Mouse (Mus musculus): ENCODE measurements around the gene Pgam1. TPM values are rescaled to one million over a fixed set of nuclear protein-coding genes. Genes with fewer than 3 reads are reported as not detected.
A peak's percentile ranks its signal among the peaks of the same experiment; 100 is the strongest.
"Not testable (repeated sequence)": the region's sequence is repeated elsewhere in the genome, so short reads cannot be mapped to it uniquely, and the experiment has no call there.

The Pgam1 gene
- polyA plus RNA-seq, 1 experiment, result 736 TPM

GRCm38 (mm10) chr19:41912121-41913080 lies 678 bp downstream of the Pgam1 start:
- H3K36me3 ChIP-seq (ENCODE audit: control insufficient read depth, insufficient read depth), result peaks cover 41% of the 10 kb centered on the region
- H3K4me3 ChIP-seq (ENCODE audit: insufficient read depth, poor library complexity, severe bottlenecking), result peak overlapping the region; percentile 94
- H3ac ChIP-seq (ENCODE audit: control insufficient read depth, insufficient read length, low read depth), result peak overlapping the region; percentile 100
- H3K79me3 ChIP-seq (ENCODE audit: low read depth), result peaks cover 51% of the 10 kb centered on the region
- no peaks in the 10 kb centered on the region for H3K27me3 ChIP-seq (ENCODE audit: control insufficient read depth, insufficient read depth, insufficient read length)
- TF ChIP-seq USF1 (IDR thresholded peaks at IDR 0.05; ENCODE audit: low read depth) (no peak), CEBPB (IDR thresholded peaks at IDR 0.05; ENCODE audit: low read depth) (no peak), MAX (IDR thresholded peaks at IDR 0.05) (peak; percentile 58)
- H3K79me2 ChIP-seq (ENCODE audit: control insufficient read depth, insufficient read depth), result peaks cover 56% of the 10 kb centered on the region

GRCm38 (mm10) chr19:41913774-41914591 lies 2.3 kb downstream of the Pgam1 start:
- H3ac ChIP-seq (ENCODE audit: control insufficient read depth, insufficient read length, low read depth), result peak overlapping the region; percentile 38
- peak overlapping the region; percentile 94 for H3K4me3 ChIP-seq (ENCODE audit: insufficient read depth, poor library complexity, severe bottlenecking)
- H3K79me3 ChIP-seq (ENCODE audit: low read depth), result peaks cover 51% of the 10 kb centered on the region
- TF ChIP-seq MAX (IDR thresholded peaks at IDR 0.05) (no peak), MYOD1 (IDR thresholded peaks at IDR 0.05; ENCODE audit: control insufficient read depth, insufficient read length, low read depth) (no peak), FOSL1 (IDR thresholded peaks at IDR 0.05; ENCODE audit: insufficient read depth, low read length, poor library complexity, severe bottlenecking) (no peak), CTCF (IDR thresholded peaks at IDR 0.05; ENCODE audit: control insufficient read depth, insufficient read depth, insufficient read length) (no peak), USF1 (IDR thresholded peaks at IDR 0.05; ENCODE audit: low read depth) (no peak), CEBPB (IDR thresholded peaks at IDR 0.05; ENCODE audit: low read depth) (no peak), MYOG (IDR thresholded peaks at IDR 0.05; ENCODE audit: control insufficient read depth, extremely low read depth, insufficient read length) (no peak)
- H3K36me3 ChIP-seq (ENCODE audit: control insufficient read depth, insufficient read depth), result peaks cover 48% of the 10 kb centered on the region
- no peaks in the 10 kb centered on the region for H3K27me3 ChIP-seq (ENCODE audit: control insufficient read depth, insufficient read depth, insufficient read length)
- peaks cover 56% of the 10 kb centered on the region for H3K79me2 ChIP-seq (ENCODE audit: control insufficient read depth, insufficient read depth)

GRCm38 (mm10) chr19:41914592-41914882 lies 2.8 kb downstream of the Pgam1 start:
- peaks cover 53% of the 10 kb centered on the region for H3K36me3 ChIP-seq (ENCODE audit: control insufficient read depth, insufficient read depth)
- peaks cover 56% of the 10 kb centered on the region for H3K79me2 ChIP-seq (ENCODE audit: control insufficient read depth, insufficient read depth)
- H3K79me3 ChIP-seq (ENCODE audit: low read depth), result peaks cover 51% of the 10 kb centered on the region
- not testable (repeated sequence) for H3ac ChIP-seq (ENCODE audit: control insufficient read depth, insufficient read length, low read depth); H3K27me3 ChIP-seq (ENCODE audit: control insufficient read depth, insufficient read depth, insufficient read length)
- H3K4me3 ChIP-seq (ENCODE audit: insufficient read depth, poor library complexity, severe bottlenecking), result peak overlapping the region; percentile 8

- Histone ChIP-seq H3K79me3 (ENCODE audit: low read depth) (peaks cover 51% of the 10 kb centered on the region), H3K4me3 (ENCODE audit: insufficient read depth, poor library complexity, severe bottlenecking) (no peak overlapping the region), H3K79me2 (ENCODE audit: control insufficient read depth, insufficient read depth) (peaks cover 56% of the 10 kb centered on the region), H3ac (ENCODE audit: control insufficient read depth, insufficient read length, low read depth) (no peak overlapping the region), H3K36me3 (ENCODE audit: control insufficient read depth, insufficient read depth) (peaks cover 61% of the 10 kb centered on the region), H3K27me3 (ENCODE audit: control insufficient read depth, insufficient read depth, insufficient read length) (no peaks in the 10 kb centered on the region)
- no peak for TF ChIP-seq MYOD1 (IDR thresholded peaks at IDR 0.05; ENCODE audit: control insufficient read depth, insufficient read length, low read depth)
- no peak for TF ChIP-seq CTCF (IDR thresholded peaks at IDR 0.05; ENCODE audit: control insufficient read depth, insufficient read depth, insufficient read length)
- no peak for TF ChIP-seq FOSL1 (IDR thresholded peaks at IDR 0.05; ENCODE audit: insufficient read depth, low read length, poor library complexity, severe bottlenecking)
- TF ChIP-seq MAX (IDR thresholded peaks at IDR 0.05), result no peak
- TF ChIP-seq USF1 (IDR thresholded peaks at IDR 0.05; ENCODE audit: low read depth), result no peak
- TF ChIP-seq MYOG (IDR thresholded peaks at IDR 0.05; ENCODE audit: control insufficient read depth, extremely low read depth, insufficient read length), result no peak
- TF ChIP-seq CEBPB (IDR thresholded peaks at IDR 0.05; ENCODE audit: low read depth), result no peak
Observed at GRCm38 (mm10) chr19:41915294-41915693, 3.6 kb downstream of the Pgam1 start.

- Histone ChIP-seq H3K27me3 (ENCODE audit: control insufficient read depth, insufficient read depth, insufficient read length) (no peaks in the 10 kb centered on the region), H3K79me3 (ENCODE audit: low read depth) (peaks cover 51% of the 10 kb centered on the region), H3K79me2 (ENCODE audit: control insufficient read depth, insufficient read depth) (peaks cover 55% of the 10 kb centered on the region), H3K36me3 (ENCODE audit: control insufficient read depth, insufficient read depth) (peaks cover 76% of the 10 kb centered on the region), H3K4me3 (ENCODE audit: insufficient read depth, poor library complexity, severe bottlenecking) (no peak overlapping the region), H3ac (ENCODE audit: control insufficient read depth, insufficient read length, low read depth) (no peak overlapping the region)
- TF ChIP-seq MAX (IDR thresholded peaks at IDR 0.05) (no peak), FOSL1 (IDR thresholded peaks at IDR 0.05; ENCODE audit: insufficient read depth, low read length, poor library complexity, severe bottlenecking) (no peak), MYOG (IDR thresholded peaks at IDR 0.05; ENCODE audit: control insufficient read depth, extremely low read depth, insufficient read length) (no peak), CTCF (IDR thresholded peaks at IDR 0.05; ENCODE audit: control insufficient read depth, insufficient read depth, insufficient read length) (no peak), MYOD1 (IDR thresholded peaks at IDR 0.05; ENCODE audit: control insufficient read depth, insufficient read length, low read depth) (no peak)
Observed at GRCm38 (mm10) chr19:41916853-41917252, 5.1 kb downstream of the Pgam1 start.

- TF ChIP-seq MYOG (IDR thresholded peaks at IDR 0.05; ENCODE audit: control insufficient read depth, extremely low read depth, insufficient read length), result no peak
- no peak for TF ChIP-seq CTCF (IDR thresholded peaks at IDR 0.05; ENCODE audit: control insufficient read depth, insufficient read depth, insufficient read length)
- no peak for TF ChIP-seq CEBPB (IDR thresholded peaks at IDR 0.05; ENCODE audit: low read depth)
- no peak for TF ChIP-seq USF1 (IDR thresholded peaks at IDR 0.05; ENCODE audit: low read depth)
- no peak for TF ChIP-seq FOSL1 (IDR thresholded peaks at IDR 0.05; ENCODE audit: insufficient read depth, low read length, poor library complexity, severe bottlenecking)
- no peak for TF ChIP-seq MYOD1 (IDR thresholded peaks at IDR 0.05; ENCODE audit: control insufficient read depth, insufficient read length, low read depth)
- TF ChIP-seq MAX (IDR thresholded peaks at IDR 0.05), result no peak
- Histone ChIP-seq H3K4me3 (ENCODE audit: insufficient read depth, poor library complexity, severe bottlenecking) (no peak overlapping the region), H3K27me3 (ENCODE audit: control insufficient read depth, insufficient read depth, insufficient read length) (no peaks in the 10 kb centered on the region), H3K36me3 (ENCODE audit: control insufficient read depth, insufficient read depth) (peaks cover 91% of the 10 kb centered on the region), H3K79me3 (ENCODE audit: low read depth) (peaks cover 25% of the 10 kb centered on the region), H3ac (ENCODE audit: control insufficient read depth, insufficient read length, low read depth) (no peak overlapping the region), H3K79me2 (ENCODE audit: control insufficient read depth, insufficient read depth) (peaks cover 29% of the 10 kb centered on the region)
Observed at GRCm38 (mm10) chr19:41919471-41919870, 7.7 kb downstream of the Pgam1 start.

Data from C2C12 (cell line).